Mouse (Mus musculus): Measurements from ENCODE around the gene Slc51a. TPM values are rescaled to one million over a fixed set of nuclear protein-coding genes. Genes with fewer than 3 reads are reported as not detected.
A peak's percentile ranks its signal among the peaks of the same experiment; 100 is the strongest.

Gene Slc51a
- polyA plus RNA-seq, 2 experiments = 0.16 to 1.2 TPM

- Histone ChIP-seq H3K4me1 (replicated peaks; ENCODE audit: control insufficient read depth in 2 of 2, insufficient read depth in 2 of 2, low read length in 1 of 2) (peaks cover 50 to 52% of the 10 kb centered on the region in 2 experiments), H3K4me3 (ENCODE audit: insufficient read depth in 1 of 2, low read depth in 2 of 2, low read length in 2 of 2) (peak overlapping the region; percentile 49 to 59), H3K4me2 (ENCODE audit: low read depth) (peak overlapping the region; percentile 96), H3K27me3 (ENCODE audit: control insufficient read depth, insufficient read depth, low read length) (no peaks in the 10 kb centered on the region), H3K9ac (replicated peaks) (peak overlapping the region; percentile 87), H3K36me3 (replicated peaks; ENCODE audit: control insufficient read depth, insufficient read depth, low read depth) (no peaks in the 10 kb centered on the region), H3K9me3 (ENCODE audit: control insufficient read depth, low read length) (no peaks in the 10 kb centered on the region), H3K27ac (peak overlapping the region; percentile 100)
- ATAC-seq (ENCODE audit: insufficient read depth) (peak; percentile 7), DNase-seq (ENCODE audit: low read depth in 3 of 3, low spot score in 3 of 3) (peak; percentile 87 to 91 (median 89))
- TF ChIP-seq EP300 (IDR thresholded peaks at IDR 0.05; ENCODE audit: low read depth) (peak; percentile 79), CTCF (IDR thresholded peaks at IDR 0.05; ENCODE audit: low read depth) (peak; percentile 100)
- WGBS (ENCODE audit: insufficient replicate concordance) = 12% methylated on average over 9 of the region's 9 CpGs
These were observed 19.7 kb upstream of the Slc51a start for GRCm38 (mm10) chr16:32507407-32507806.

- no peak overlapping the region for H3K4me3 ChIP-seq (ENCODE audit: insufficient read depth in 1 of 2, low read depth in 2 of 2, low read length in 2 of 2)
- no peaks in the 10 kb centered on the region for H3K27me3 ChIP-seq (ENCODE audit: control insufficient read depth, insufficient read depth, low read length)
- H3K4me1 ChIP-seq (replicated peaks; ENCODE audit: control insufficient read depth in 2 of 2, insufficient read depth in 2 of 2, low read length in 1 of 2) = peaks cover 44 to 47% of the 10 kb centered on the region in 2 experiments
- peak overlapping the region; percentile 37 for H3K4me2 ChIP-seq (ENCODE audit: low read depth)
- TF ChIP-seq EP300 (IDR thresholded peaks at IDR 0.05; ENCODE audit: low read depth) (no peak), CTCF (IDR thresholded peaks at IDR 0.05; ENCODE audit: low read depth) (no peak)
- peak overlapping the region; percentile 52 for H3K9ac ChIP-seq (replicated peaks)
- ATAC-seq (ENCODE audit: insufficient read depth) (no peak), DNase-seq (ENCODE audit: low read depth in 3 of 3, low spot score in 3 of 3) (no peak)
- 67% methylated on average over 7 of the region's 7 CpGs for WGBS (ENCODE audit: insufficient replicate concordance)
- H3K36me3 ChIP-seq (replicated peaks; ENCODE audit: control insufficient read depth, insufficient read depth, low read depth) = no peaks in the 10 kb centered on the region
- H3K9me3 ChIP-seq (ENCODE audit: control insufficient read depth, low read length) = no peaks in the 10 kb centered on the region
- H3K27ac ChIP-seq = peak overlapping the region; percentile 81
These were observed 19.2 kb upstream of the Slc51a start for GRCm38 (mm10) chr16:32506868-32507267.

- DNase-seq (ENCODE audit: low read depth in 3 of 3, low spot score in 3 of 3) (no peak), ATAC-seq (ENCODE audit: insufficient read depth) (no peak)
- no peaks in the 10 kb centered on the region for H3K9me3 ChIP-seq (ENCODE audit: control insufficient read depth, low read length)
- TF ChIP-seq CTCF (IDR thresholded peaks at IDR 0.05; ENCODE audit: low read depth) = no peak
- TF ChIP-seq EP300 (IDR thresholded peaks at IDR 0.05; ENCODE audit: low read depth) = no peak
- no peak overlapping the region for H3K9ac ChIP-seq (replicated peaks)
- no peaks in the 10 kb centered on the region for H3K36me3 ChIP-seq (replicated peaks; ENCODE audit: control insufficient read depth, insufficient read depth, low read depth)
- peaks cover 39 to 41% of the 10 kb centered on the region in 2 experiments for H3K4me1 ChIP-seq (replicated peaks; ENCODE audit: control insufficient read depth in 2 of 2, insufficient read depth in 2 of 2, low read length in 1 of 2)
- no peaks in the 10 kb centered on the region for H3K27me3 ChIP-seq (ENCODE audit: control insufficient read depth, insufficient read depth, low read length)
- H3K4me3 ChIP-seq (ENCODE audit: insufficient read depth in 1 of 2, low read depth in 2 of 2, low read length in 2 of 2) = no peak overlapping the region
- no peak overlapping the region for H3K4me2 ChIP-seq (ENCODE audit: low read depth)
- H3K27ac ChIP-seq = peak overlapping the region; percentile 81
- WGBS (ENCODE audit: insufficient replicate concordance) = 82% methylated on average over 8 of the region's 8 CpGs
These were observed 18.6 kb upstream of the Slc51a start for GRCm38 (mm10) chr16:32506298-32506697.

DNA sequence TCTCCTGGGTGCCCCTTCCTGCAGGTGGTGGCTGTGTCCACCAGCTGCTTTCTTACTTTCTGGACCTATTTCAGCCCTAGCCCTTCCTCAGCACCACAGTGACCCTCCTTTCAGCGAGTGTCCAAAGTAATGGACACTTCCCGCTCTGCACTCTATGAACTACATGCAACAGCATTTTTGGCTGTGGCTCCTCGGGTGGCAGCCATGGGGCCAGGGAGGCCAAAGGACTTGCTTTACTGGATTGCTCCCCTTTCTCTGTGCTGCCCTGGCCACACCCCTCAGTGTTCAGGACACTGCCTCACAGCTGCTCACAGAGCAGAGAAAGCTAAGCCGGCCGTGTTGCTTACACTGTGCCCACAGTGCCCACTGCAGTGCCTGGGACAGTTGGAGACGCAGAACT lies 16.0 kb upstream of the Slc51a start:
- no peak for ATAC-seq (ENCODE audit: insufficient read depth)
- Histone ChIP-seq H3K4me1 (replicated peaks; ENCODE audit: control insufficient read depth in 2 of 2, insufficient read depth in 2 of 2, low read length in 1 of 2) (peaks cover 17 to 21% of the 10 kb centered on the region in 2 experiments), H3K4me3 (ENCODE audit: insufficient read depth in 1 of 2, low read depth in 2 of 2, low read length in 2 of 2) (no peak overlapping the region), H3K9me3 (ENCODE audit: control insufficient read depth, low read length) (no peaks in the 10 kb centered on the region), H3K4me2 (ENCODE audit: low read depth) (no peak overlapping the region), H3K9ac (replicated peaks) (no peak overlapping the region), H3K27me3 (ENCODE audit: control insufficient read depth, insufficient read depth, low read length) (peaks cover 6% of the 10 kb centered on the region), H3K27ac (no peak overlapping the region), H3K36me3 (replicated peaks; ENCODE audit: control insufficient read depth, insufficient read depth, low read depth) (no peaks in the 10 kb centered on the region)
- no peak for DNase-seq (ENCODE audit: low read depth in 3 of 3, low spot score in 3 of 3)
- WGBS (ENCODE audit: insufficient replicate concordance) = 61% methylated on average over 6 of the region's 6 CpGs
- TF ChIP-seq EP300 (IDR thresholded peaks at IDR 0.05; ENCODE audit: low read depth) (no peak), CTCF (IDR thresholded peaks at IDR 0.05; ENCODE audit: low read depth) (no peak)

DNA sequence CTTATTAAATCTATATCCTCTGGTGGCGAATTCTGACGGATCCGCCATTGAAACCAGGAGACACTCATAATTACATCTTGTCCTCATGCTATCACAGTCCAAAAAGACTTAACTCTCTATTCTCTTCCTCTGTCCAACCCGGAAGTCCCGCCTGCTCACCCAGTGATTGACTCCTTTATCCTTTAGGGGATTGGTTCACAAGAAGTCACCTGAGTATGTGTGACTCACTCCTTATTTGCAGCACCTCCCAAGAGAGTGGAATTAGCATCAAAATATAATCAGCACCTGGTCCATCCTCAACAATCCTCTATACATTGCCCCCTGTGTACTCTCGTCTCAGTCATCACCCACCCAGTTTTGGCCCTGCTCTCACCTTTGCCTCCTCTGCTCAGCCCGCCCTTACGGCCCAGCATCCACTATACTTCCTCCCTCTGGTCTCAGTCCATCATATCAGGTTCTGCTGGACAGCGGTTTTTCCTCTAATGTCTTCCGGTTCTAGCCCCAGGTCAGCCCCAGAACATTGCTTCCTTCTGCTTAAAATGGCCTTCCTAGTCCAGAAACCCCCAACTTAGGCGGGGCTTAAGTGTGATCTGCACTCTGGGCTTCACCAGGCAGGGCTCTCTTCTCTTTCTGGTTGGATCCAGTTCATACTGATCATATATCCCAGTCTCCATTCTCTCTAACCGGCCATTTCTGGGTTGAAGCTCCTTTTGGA lies 15.1 kb upstream of the Slc51a start:
- Histone ChIP-seq H3K36me3 (replicated peaks; ENCODE audit: control insufficient read depth, insufficient read depth, low read depth) (no peaks in the 10 kb centered on the region), H3K4me3 (ENCODE audit: insufficient read depth in 1 of 2, low read depth in 2 of 2, low read length in 2 of 2) (no peak overlapping the region), H3K9me3 (ENCODE audit: control insufficient read depth, low read length) (no peaks in the 10 kb centered on the region), H3K27me3 (ENCODE audit: control insufficient read depth, insufficient read depth, low read length) (peaks cover 6% of the 10 kb centered on the region), H3K9ac (replicated peaks) (no peak overlapping the region), H3K4me1 (replicated peaks; ENCODE audit: control insufficient read depth in 2 of 2, insufficient read depth in 2 of 2, low read length in 1 of 2) (peaks cover 8 to 12% of the 10 kb centered on the region in 2 experiments), H3K27ac (no peak overlapping the region), H3K4me2 (ENCODE audit: low read depth) (no peak overlapping the region)
- no peak for TF ChIP-seq EP300 (IDR thresholded peaks at IDR 0.05; ENCODE audit: low read depth)
- no peak for TF ChIP-seq CTCF (IDR thresholded peaks at IDR 0.05; ENCODE audit: low read depth)
- no peak for ATAC-seq (ENCODE audit: insufficient read depth)
- 70% methylated on average over 12 of the region's 12 CpGs for WGBS (ENCODE audit: insufficient replicate concordance)
- DNase-seq (ENCODE audit: low read depth in 3 of 3, low spot score in 3 of 3) = no peak

Measured in liver, embryonic 14.5 days (tissue).